Mouse (Mus musculus): ENCODE results near the gene Nat8f5.
"Not testable (repeated sequence)": the region's sequence is repeated elsewhere in the genome, so short reads cannot be mapped to it uniquely, and the experiment has no call there.

Nat8f5 gene

DNA sequence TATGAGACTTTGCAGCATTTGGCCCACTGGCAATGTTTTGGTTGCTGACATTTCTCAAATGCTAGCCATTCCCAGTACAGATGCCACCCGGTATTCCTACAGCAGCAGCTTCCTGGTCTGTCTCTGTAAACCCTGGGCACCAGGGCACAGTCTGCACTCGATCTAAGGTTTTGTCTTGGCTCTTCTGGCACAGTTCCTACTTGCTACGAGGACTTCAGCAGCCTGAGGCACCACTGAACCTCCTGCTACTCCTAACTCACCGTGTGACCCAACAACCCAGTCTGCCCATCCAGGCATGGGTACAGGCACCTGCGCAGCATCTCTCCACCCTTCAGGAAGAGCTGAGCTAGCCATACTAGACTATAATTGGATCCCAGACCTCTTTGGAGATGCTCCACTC is 15.3 kb upstream of the Nat8f5 start:
- not testable (repeated sequence) for DNase-seq (ENCODE audit: low spot score in 2 of 2)

DNA sequence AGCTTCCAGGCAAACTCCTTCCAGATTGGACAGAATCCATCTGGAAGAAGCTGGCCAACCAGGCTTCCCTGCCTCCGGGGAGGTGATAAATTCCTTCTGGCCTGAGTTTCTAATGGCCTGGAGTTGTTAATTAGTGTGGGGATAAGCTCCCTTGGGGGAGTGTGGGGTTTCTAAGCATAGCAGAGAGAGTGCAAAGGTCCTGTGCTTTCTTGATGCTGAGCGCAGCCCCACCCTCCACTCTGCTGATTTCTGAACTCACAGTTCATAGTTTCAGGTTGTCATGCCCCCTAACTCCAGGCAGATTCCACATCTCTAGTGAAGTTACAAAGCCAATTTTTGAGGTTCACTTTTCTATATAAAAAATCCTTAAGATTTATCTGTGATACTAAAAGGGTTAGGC is 14.3 kb upstream of the Nat8f5 start:
- not testable (repeated sequence) for DNase-seq (ENCODE audit: low spot score in 2 of 2)

DNA sequence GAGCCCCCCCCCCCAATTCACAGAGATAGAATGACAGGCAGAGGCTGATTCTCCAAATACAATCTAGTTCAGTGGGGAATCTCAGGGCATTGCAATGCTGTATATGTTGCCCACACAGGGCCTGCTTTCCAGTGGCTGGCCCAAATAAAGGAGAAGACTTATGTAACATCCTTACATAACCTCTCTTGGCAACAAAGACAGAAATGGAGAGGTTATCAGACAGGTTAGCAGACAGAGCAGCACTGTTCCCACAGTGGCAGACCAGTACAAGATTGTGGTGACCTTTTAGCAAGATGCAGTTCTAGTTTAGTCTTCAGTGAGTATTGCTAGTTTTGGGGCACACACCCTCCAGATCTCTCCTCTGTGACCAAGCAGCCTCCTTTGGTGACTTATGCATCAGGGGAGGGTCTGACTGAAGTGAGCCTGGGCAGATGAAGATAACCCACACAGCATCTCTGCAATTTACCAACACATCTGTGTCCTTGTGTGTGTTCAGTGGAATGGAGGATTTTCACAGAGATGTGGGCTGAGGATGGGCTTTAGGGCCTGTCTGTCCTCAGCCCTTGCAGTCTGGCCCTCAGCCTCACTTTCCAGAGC is 13.8 kb upstream of the Nat8f5 start:
- not testable (repeated sequence) for DNase-seq (ENCODE audit: low spot score in 2 of 2)

DNA sequence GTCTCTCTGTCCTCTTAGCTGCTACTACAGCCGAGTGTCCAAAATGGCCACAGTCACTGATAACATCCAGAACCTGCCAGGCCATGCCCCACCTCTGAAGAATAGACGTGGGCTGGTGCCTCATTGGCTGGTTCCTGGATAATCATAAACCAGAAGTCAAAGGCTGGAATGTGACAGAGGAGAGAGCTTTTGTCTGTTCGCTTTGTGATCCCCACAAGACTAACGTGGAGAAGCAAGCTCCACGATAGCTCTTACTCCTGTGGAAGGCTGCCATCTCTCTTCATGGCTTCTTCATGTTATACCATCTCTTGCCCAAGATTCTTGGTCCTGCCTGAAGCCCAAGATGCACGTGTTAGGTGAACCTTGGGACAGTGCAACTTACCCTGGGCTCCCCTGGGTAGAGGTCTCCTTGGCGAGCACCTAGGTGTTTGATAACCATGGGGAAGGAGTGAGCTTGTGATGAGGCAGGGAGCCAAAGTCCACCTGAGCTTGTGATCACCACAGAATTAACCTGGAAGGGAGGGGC is 11.1 kb upstream of the Nat8f5 start, which contains the start of gene Nat8:
Gene Nat8, minus strand, starts transcription at position 287 of the 526 bp plus-strand sequence.
- DNase-seq (ENCODE audit: low spot score in 2 of 2) = no peak

DNA sequence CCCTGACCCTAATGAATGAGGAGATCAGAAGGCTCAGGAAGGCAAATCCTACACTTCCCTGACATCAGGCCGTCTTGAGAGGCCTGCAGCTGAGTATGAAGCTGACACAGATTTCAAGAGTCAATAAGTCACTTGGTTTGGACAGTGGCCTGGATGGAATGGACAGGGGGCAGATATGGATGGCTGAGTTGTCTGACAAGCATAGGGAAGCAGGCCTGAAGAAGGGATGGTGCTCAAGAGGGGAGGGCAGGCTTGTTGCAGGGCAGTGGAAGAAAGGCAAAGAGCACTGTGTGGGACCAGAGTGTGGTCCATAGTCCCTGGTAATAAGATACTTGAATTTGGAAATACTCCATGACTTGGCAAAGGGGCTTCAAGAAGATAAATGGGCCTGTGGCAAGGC is 8.7 kb upstream of the Nat8f5 start:
- DNase-seq (ENCODE audit: low spot score in 2 of 2) = no peak

DNA sequence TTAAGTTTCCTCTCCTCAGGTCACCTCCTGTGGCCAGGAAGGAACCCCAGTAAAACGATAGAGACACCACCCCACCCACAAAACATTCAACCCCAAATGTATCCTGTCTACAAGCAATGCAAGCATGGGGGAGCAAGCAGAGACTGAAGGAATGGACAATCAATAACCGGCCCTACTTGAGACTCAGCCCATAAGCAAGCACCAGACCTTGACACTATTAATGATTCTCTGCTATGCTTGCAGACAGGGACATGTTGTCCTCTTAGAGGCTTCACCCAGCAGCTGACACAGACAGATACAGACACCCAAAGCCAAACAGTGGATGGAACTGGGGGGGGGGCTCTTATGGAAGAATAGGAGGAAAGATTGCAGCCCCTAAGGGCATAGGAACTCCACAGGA is 5.1 kb upstream of the Nat8f5 start:
- no peak for DNase-seq (ENCODE audit: low spot score in 2 of 2)

DNA sequence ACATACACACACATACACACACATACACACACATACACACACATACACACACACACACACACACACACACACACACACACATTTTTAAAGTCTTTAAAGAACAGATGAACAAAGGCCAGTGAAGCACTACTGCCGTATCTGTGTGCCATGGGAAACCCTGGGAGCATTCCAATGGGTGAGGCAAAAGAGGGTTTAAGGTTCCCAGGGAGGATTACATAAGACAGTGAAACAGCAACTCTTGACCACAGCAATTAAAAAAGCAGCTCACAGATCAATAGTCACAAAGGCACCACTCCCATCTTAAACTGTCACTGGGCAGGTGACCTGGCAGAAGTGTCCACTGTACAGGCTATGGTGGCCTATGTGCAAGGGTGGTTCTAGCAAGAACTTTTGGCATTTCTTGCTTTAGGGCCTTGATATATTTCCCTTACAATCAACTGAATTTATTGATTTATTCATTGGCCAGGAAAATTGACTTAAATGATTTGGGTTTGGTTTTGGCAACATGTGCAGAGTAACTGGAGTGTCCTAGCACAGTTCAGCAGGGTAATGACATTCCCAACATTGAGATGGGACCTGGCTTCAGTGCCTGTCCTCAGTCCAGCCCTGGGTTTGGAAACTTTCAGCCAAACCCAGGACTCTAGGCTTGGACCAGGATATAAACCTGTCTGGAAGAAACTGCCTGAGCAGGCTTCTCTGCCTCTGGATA is 2.8 kb upstream of the Nat8f5 start:
- no peak for DNase-seq (ENCODE audit: low spot score in 2 of 2)

DNA sequence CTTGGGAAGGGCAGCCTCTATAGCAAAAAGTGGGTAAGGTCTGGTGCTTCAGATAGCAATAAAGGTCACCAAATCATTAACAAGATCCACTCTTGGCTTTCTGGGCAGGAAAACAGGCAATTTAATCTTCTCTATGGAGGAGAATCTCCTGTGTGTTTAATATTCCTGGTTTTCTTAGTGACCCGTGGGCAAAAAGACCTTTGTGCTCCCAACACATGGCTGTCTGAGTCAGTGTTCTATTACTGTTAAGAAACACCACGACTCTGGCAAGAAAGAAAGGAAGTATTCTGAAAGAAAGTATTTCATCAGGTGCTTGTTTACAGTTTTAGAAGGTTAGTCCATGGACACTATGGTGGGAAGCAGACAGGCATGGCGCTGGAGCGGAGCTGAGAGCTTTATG is 1.5 kb upstream of the Nat8f5 start:
- no peak for DNase-seq (ENCODE audit: low spot score in 2 of 2)

DNA sequence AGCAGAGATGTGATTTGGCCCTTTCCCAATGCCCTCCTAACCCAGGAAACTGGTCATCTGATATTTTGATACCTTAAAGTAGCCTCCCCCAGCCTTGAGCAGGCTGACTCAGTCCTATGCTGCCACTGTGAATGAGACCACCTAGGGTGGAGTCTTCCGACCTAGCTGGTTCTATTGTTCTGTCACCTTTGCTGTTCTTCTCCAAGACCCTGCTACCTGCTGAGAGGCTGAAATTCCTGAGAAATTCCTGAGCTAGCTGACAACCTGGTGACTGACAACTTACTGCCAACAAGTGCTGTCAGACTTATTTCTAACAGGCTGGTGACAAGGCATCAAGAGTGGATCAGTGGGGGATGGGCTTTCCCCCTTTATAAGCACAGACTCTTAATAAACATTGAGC is 2.4 kb downstream of the Nat8f5 start:
- DNase-seq (ENCODE audit: low spot score in 2 of 2) = no peak

DNA sequence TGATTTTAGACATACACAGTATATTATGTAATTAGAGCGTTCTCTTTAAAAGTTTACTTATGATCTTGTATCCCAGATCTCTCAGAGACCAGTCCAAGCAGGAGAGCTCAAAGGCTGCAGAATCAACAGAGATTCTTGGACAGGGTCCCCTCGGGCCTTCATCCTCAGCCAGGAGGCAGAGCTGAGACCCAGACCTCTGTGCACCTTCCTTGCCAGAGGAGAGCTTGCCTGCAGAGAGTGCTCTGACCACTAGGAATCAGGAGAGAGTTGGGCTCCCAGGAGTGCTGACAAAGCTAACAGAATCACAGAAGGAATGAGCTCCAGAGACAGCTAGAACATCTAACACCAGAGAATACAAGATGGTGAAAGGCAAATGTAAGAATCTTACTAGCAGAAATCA is 7.4 kb downstream of the Nat8f5 start:
- no peak for DNase-seq (ENCODE audit: low spot score in 2 of 2)

DNA sequence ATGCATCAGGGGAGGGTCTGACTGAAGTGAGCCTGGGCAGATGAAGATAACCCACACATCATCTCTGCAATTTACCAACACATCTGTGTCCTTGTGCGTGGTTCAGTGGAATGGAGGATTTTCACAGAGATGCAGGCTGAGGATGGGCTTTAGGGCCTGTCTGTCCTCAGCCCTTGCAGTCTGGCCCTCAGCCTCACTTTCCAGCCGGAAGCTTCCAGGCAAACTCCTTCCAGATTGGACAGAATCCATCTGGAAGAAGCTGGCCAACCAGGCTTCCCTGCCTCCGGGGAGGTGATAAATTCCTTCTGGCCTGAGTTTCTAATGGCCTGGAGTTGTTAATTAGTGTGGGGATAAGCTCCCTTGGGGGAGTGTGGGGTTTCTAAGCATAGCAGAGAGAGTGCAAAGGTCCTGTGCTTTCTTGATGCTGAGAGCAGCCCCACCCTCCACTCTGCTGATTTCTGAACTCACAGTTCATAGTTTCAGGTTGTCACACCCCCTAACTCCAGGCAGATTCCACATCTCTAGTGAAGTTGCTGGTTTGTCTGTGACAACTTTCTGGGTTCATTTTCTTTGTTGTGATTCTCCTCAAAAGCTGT is 9.7 kb downstream of the Nat8f5 start:
- not testable (repeated sequence) for DNase-seq (ENCODE audit: low spot score in 2 of 2)

DNA sequence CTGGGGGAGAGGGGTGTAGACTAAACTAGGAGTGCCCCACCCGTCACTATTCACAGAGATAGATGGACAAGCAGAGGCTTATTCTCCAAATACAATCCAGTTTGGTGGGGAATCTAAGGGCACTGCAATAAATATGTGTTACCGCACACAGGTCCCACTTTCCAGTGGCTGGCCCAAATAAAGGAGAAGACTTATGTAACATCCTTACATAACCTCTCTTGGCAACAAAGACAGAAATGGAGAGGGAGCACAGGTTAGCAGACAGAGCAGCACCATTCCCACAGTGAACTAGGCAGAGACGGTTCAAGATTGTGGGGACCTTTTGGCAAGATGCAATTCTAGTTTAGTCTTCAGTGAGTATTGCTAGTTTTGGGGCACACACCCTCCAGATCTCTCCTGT is 10.3 kb downstream of the Nat8f5 start:
- DNase-seq (ENCODE audit: low spot score in 2 of 2) = not testable (repeated sequence)

DNA sequence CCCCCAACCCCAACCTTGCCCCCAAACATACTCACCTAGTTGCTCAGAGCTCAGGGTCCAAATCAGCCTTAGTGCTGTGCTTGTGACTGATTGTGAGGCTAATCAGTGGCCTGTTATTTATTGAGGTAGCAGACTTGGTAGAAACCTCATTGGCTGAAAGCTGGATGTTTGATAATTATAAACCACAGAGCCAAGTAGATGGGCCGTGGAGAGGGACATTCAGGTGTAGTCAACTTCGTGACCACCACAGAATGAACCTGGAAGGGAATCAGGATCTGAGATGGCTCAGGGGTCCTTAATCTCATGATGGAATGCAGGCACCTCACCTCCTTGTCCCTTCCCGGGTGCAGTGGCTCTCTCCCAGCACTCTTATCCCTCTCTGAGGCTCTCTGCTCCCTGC is 11.0 kb downstream of the Nat8f5 start:
- DNase-seq (ENCODE audit: low spot score in 2 of 2) = not testable (repeated sequence)

DNA sequence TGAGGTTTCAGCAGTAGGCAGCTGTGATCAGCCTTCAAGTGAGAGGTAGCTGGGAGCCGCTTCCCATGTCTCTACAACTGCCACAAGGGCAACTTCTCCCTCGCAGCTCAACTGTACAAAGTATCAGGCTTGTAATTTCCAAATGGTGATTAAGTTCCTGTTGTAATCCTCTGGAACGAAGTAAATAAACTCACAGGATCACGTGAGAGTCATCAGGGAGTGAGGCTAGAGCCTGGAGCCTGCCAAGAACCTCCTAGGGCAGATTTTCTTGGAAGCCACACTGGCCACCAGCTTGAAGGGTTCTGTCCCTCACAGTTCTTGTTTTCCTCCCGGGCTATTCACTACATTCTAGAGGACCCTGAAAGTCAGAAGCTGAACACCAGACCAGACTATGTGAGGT is 17.6 kb downstream of the Nat8f5 start:
- DNase-seq (ENCODE audit: low spot score in 2 of 2) = not testable (repeated sequence)

Data from spleen, postnatal 4 days (tissue).